Mouse (Mus musculus): ENCODE measurements around the gene Sugt1.
A peak's percentile ranks its signal among the peaks of the same experiment; 100 is the strongest.

- no peak for TF ChIP-seq CTCF (IDR thresholded peaks at IDR 0.05; ENCODE audit: control insufficient read depth, insufficient read depth, low read length)
- peak; percentile 80; the same call in 1 of the 2 replicates for TF ChIP-seq POLR2A (IDR thresholded peaks at IDR 0.05; ENCODE audit: borderline replicate concordance, control insufficient read depth, low read depth, low read length)
Measured at GRCm38 (mm10) chr14:79587139-79587851, at the start of gene Sugt1.

All from bone marrow, adult 2 months (tissue).